Mouse (Mus musculus) CD4-positive, CD25-positive, alpha-beta regulatory T cell, adult 2 months (primary cell): Measurements from ENCODE around the gene Evl.
A peak's percentile ranks its signal among the peaks of the same experiment; 100 is the strongest.

Experiments used
- DNase-seq: peaks from one replicate; pipeline ENCODE4 v3.0.0-alpha.2; 2012; ENCODE audit warnings: low read depth, low spot score

Gene Evl

DNA sequence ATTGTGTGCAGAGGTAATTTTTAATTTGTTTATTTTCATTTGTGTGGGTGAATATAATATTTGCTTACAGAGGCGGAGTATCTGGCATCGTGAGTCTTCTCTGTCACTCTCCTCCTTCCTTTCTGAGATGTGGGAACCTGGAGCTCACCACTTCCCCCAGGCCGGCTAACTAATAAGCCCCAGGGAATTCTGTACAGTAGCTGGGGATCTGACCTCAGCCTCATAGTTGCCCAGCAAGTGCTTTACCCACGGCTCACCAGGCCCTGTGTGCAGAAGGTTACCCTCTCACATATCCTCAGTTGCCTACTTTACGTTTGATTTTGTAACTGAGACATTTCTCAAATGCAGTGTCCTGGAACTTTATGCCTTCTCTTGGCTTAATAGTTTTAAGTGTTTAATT is 37.1 kb downstream of the Evl start:
- no peak for DNase-seq

GRCm38 (mm10) chr12:108592866-108593265 is 38.3 kb downstream of the Evl start:
- no peak for DNase-seq

- DNase-seq = peak; percentile 47
Observed at GRCm38 (mm10) chr12:108600864-108601263, 46.3 kb downstream of the Evl start.

DNA sequence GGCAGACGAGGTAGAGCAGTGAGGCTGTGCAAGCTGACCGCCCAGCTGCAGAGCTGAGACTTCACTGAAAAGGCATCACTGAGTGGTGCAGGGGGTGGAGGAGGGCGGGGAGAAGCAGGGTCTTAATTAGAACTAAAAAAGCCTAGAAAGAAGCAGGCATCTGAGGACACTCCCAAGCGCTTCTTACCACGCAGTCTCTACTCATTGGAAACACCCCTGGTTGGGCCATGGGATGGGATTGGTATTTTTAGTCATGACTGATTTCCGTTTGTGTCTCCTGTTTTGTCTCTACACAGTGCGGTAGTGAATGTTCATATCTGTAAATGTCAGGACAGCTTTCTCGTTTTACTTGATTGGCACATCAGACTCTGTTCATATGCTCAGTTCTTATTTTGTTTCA is 46.8 kb downstream of the Evl start:
- DNase-seq = no peak

DNA sequence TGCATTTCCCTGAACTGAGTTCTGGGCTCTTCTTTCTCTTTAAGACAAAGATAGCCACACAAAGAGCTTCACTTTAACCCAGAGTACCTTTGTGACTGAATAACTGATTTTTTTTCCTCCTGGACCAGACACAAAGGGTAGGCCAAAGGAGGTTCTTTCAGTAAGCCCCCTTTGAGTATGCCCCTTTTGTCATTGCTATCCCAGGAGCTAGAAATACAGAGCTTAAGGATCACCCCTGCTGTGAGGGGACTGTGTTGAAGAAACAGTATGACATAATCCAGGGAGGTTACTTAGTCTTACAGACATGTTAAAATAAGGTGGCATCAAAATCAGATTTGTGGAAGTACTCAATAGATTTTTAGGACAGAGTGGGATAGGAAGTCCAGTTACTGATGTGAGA is 50.0 kb downstream of the Evl start:
- no peak for DNase-seq

DNA sequence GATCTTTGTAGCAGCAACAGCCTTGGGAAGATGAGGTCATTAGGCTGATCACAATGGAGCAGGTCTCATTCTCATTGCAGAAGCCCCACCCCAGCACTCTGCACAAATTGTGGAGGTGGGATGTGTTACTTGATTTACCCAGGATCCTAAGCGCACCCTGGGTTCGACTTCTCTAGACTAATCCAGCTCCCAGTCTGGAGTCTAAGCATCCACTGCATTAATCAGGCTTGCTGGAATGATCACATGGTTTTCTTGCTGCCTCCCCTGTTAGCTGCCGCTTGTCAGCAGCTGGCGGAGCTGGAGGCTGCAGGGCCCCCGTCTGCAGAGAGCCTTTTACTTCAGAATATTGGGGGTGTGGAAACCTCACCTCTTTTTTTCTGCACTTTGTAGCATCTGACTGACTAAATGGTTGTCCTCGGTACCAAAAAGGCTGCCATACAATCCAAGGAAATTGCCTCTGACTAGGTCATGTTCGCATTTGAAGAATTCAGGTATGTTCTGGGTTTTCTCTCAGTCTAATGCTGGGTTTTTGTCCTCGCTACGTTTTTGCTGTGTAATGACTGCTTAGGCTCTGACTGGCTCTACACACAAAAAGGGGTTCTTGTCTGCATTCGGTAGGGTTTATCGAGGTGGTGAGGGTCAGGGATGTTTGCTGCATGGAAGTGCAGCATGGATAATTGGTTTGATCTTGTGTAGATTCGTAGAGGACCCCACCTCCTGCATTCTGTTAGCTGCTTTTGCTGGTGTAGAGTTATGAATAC is 51.2 kb downstream of the Evl start:
- DNase-seq = no peak

GRCm38 (mm10) chr12:108606321-108606720 is 51.8 kb downstream of the Evl start:
- no peak for DNase-seq

DNA sequence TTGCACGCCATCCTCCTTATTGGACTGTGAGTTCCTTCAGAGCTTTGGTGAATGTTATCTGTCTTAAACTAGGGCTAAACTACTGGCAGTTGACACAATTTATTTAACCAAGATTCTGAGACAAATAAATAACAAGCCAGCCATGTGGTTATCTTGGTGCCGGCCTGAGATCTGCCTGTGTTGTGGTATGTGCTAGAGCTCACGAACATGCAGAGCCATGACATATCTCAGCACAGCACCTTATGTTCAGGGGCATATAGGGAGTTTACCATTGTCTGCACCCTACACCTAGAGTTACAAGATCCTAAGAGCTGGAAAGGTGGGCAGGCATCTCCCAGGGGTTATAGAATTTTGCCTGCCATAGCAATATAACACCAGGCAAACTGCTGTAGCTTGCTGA is 54.9 kb downstream of the Evl start:
- no peak for DNase-seq

DNA sequence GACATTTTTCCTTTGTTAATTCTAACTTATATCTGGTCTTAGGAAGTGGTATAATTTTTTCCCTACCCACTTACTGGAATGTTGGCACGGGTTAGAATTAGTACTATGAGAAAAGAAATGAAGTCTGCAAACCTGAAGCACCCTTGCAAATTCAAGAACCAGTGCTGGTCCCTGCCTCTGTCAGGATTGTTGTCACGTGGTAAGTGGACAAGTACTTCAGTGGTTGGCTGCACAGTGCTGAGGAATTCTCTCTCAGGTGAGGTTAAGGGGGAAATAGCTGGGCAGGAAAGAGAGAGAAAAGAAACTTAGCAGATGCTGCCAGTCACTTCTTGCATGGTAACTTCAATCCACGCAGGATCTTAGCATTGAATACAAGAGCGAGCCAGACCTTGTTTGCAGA is 55.7 kb downstream of the Evl start:
- DNase-seq = no peak

- peak; percentile 94 for DNase-seq
Observed at GRCm38 (mm10) chr12:108613081-108613480, 58.6 kb downstream of the Evl start.

GRCm38 (mm10) chr12:108617511-108617910 is 63.0 kb downstream of the Evl start:
- peak; percentile 40 for DNase-seq

DNA sequence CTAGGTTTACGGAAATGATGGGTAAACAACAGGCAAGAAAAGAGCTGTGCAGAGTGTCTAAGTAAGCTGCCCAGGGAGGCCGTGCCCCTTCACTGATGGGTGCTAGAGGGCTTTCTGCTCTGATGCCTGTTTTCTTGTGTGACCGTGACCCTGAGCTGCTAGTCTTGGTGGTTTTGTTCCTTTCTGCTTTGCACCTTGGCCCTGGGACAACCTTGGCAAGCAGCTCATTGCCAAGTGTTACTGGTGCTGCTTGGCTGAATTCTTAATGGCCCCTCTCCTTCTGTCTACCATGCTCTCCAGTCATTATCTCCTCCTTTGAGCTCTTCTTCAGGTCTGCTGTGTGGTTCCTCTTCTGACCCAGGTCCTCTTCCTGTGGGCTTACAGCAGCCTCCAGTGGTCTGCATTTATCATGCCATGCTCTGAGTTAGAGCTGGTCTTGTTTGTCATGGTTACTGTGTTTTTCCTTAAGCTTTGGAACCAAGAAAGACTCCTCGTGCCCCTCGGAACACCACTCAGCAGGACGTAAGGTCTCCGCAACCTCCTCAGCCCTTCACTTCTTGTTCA is 65.4 kb downstream of the Evl start:
- no peak for DNase-seq

DNA sequence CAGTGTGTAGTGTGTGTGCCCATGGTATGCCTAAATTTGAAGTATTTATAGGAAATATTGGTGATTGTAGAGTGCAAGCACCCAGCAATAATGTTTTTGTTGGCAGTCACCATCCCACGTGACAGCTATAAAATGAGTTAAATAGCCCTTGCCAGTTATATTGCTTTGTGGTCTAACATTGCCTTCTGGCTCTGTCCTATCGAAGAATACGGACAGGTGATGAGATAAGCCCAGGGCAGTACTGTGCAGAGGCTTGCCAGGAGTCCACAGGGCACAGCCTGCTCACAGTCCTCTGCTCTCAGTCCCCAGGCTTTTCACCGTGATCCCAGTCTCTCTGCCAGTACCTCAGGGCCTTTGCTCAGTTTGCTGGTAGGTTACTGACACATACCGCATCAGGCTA is 67.9 kb downstream of the Evl start:
- DNase-seq = no peak

- no peak for DNase-seq
Observed at GRCm38 (mm10) chr12:108629556-108629955, 75.0 kb downstream of the Evl start.

DNA sequence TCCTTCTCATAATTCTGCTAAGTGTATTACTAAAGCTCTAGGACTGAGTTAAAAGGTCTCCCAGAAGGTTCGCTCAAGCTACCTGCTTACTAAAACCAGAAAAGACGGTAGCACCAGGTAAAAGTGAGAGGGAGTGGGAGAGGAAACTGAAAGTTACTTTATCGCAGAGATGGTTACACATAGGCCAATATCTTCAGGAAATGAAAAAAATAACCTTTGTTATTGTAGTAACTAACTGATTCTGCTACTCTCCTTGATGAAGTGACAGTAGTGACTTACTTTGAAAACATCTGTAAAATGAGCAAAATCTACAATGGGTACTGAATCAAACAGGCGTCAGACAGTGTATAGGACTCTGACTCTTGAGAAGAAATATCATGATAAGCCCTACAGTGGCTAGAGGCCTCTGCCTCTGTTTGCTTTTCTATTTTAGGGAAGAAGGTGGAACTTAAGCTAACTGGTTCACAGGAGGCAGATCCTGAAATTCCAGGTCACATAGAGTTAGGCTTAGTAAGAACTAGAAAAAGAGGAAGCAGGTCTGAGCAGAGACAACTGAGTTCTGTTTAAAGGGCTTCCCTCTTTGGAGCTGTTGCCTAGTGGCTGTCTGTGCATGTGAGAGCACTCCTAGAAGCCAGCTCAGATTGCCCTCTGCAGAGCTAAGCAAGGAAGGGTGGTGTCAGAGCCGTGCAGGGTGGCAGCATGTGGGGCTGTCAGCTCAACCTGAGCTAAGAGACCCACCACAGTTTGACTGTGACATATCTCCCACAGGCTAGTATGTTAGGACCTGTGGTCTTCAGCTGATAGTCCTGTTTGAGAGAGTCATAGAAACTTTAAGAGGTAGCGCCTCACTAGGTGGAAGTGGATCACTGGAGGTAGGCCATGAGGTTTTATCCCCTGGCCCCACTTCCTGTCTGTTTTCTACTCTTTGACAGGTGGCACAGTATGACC is 76.5 kb downstream of the Evl start:
- peak; percentile 56 for DNase-seq

DNA sequence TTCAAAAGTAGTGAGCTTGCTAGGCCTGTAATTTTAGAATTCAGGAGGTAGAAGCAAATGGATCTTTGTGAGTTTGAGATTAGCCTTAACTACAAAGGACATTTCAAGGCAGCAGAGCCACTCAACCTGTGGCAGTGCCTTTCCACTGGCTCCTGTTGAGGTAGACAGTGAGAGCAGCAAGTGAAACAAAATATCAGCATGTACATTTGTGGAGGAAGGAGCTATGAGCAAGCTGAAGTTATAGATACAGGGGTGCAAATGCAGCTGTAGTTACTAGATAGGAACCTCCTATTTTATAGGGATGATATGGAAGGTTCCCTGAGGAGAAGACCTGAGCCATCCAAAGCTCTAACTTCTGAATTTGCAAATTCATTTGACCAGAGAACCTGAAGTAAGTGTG is 78.0 kb downstream of the Evl start:
- no peak for DNase-seq

GRCm38 (mm10) chr12:108634031-108634430 is 79.5 kb downstream of the Evl start:
- peak; percentile 57 for DNase-seq

DNA sequence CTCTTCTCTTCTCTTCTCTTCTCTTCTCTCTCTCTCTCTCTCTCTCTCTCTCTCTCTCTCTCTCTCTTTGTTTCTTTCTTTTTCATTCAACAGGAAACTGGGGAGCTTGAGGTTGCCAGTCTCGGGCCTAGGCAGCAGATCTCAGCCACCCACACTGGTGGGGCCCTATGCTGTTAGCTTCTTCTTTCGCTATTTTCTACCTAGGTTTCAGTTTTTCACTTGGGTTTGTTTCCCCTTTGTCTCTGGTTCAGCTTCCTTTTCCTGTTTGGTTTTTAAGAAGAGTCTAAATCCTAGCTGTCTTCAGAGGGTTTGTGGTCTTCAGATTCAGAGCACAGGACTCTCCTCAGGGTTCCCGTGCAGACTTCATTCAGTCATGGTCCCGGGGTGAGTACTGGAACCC is 81.0 kb downstream of the Evl start:
- peak; percentile 76 for DNase-seq

DNA sequence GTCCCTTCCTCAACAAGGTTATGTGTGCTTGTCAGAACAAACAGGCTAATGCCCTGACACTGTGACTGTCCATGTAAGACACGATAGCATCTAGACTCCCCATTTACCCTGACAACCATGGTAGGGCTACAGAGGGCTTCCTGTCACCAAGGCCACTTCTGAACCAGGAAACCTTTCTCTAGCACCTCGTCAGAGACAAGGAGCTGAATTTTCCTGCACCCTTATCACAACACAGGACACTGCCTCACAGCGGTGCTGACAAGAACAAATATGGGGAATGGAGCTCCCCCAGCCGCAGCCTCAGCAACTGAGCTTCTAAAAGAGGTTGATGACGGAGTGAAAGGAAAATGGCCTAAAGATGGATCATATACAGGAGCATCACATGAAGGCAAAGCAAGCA is 82.9 kb downstream of the Evl start:
- DNase-seq = peak; percentile 33

DNA sequence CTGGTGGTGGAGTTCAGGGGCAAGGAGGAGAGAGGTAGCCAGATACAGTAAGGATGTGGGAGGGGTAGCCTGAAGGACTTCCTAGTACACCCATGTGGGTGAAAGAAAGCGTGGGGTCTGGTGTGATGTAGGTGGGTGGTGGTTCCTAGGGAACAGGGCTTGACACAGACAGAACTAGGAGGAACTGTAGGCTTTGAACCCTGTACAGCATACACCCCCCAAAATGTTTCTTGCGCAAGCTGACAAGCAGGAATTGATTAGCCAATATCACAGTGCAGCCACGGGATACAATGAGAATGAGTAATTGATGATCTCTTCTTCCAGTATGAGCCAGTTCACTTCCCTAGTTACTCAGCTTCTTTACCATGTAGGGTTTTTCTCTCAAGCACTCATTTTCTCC is 84.6 kb downstream of the Evl start:
- no peak for DNase-seq

DNA sequence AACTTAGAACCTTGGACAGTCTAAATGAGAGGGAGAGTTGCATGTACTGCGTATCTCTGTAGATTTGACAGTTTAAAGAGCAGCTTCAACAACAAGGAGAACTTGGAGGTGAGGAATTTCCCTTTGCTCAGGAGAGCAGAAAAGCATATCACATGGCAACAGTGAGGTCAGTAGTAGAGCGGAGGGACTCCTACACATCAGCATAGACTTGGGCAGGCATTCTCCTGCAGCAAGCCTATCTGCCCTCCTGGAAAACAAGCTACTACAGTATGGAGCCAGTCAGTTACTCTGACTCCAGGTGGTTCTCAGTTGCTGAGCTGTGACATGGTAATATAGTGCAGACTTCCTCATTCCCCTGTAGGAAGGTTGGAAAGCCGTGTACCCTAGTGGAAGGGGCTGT is 87.5 kb downstream of the Evl start:
- no peak for DNase-seq

GRCm38 (mm10) chr12:108646234-108646633 is 91.7 kb downstream of the Evl start:
- DNase-seq = peak; percentile 70

DNA sequence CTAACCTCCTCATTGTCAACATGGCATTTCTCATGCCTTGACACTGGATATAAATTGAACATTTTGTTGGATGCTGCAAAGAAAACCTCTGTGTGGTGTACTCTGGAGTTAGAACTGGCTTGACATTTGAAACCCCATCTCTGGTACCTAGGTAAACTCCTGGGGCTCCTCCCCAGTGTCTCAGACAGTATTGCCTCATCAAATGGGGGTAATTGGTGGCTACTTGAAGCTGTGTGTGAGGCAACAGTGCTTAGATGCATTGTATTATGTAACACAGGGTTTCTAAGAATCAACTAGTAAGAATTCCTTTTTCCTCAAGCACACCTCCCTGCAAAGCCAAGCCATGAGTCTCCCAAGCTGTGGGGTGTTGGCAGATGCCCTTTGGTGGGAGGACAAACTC is 93.3 kb downstream of the Evl start:
- no peak for DNase-seq
